Comparison of ENCODE assay signal across 8 mouse cellular contexts in the genomic region with DNA sequence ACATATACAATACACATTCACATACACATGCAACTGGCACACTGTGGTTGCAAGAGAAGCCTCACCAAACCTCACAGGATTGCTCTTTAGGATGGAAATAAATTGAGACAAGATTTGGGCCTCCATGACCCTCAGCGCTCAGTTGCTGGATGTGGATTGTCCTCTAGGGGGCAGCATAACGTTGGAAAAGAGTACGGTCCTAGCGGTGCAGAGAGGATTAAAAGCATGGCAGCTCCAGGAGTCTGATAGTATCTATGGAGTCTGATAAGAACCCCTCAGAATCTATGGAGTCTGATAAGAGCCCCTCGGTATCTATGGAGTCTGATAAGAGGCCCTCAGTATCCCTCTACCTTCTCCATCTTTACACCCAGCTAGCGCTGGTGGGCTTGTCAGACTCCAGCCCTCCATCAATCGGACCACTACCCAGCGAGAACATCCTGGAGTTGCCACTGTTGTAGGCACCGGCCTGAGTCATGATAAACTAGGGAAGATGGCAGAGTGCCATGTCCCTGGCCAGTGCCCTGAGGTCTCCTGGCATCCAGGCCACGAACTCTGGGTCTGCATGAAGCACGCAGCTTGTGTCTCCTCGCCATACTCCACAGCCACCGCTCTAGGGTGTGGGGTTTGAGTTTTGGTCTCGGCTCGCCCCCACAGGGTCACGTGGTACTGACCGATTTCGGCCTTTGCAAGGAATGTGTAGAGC. TPM values are rescaled to one million over a fixed set of nuclear protein-coding genes. Genes with fewer than 3 reads are reported as not detected.
DNase-seq lines count a peak whose midpoint lies in the region; ATAC-seq and TF ChIP-seq lines count a peak whose summit lies in the region.

No protein-coding gene starts in this region.

- H3K9me3 ChIP-seq in G1E (replicated peaks), result no peaks in the 10 kb centered on the region
- H3K9me3 ChIP-seq in heart, postnatal 0 days (replicated peaks; ENCODE audit: control insufficient read depth, low read length), result no peaks in the 10 kb centered on the region
- no peaks in the 10 kb centered on the region for H3K9me3 ChIP-seq in neural tube, embryonic 14.5 days (ENCODE audit: control insufficient read depth, low read length)

- H3K9ac ChIP-seq in heart, postnatal 0 days (replicated peaks; ENCODE audit: low read depth, low read length), result no peak overlapping the region
- no peak overlapping the region for H3K9ac ChIP-seq in neural tube, embryonic 14.5 days (replicated peaks; ENCODE audit: low read depth, low read length)

- TF ChIP-seq CTCF in G1E (IDR thresholded peaks at IDR 0.05; ENCODE audit: low read depth, low read length), result peak; percentile 85
- peak; percentile 67 for TF ChIP-seq CTCF in embryonic fibroblast, embryonic 13.5 days (IDR thresholded peaks at IDR 0.05; ENCODE audit: borderline replicate concordance, insufficient read depth, low read length)
- TF ChIP-seq CTCF in heart, postnatal 0 days (IDR thresholded peaks at IDR 0.05; ENCODE audit: low read depth), result peak; percentile 82
- TF ChIP-seq CTCF in lung, adult 2 months (IDR thresholded peaks at IDR 0.05; ENCODE audit: insufficient read depth, low read length), result peak; percentile 94

- peaks cover 18% of the 10 kb centered on the region for H3K27me3 ChIP-seq in G1E (ENCODE audit: insufficient read depth, low read length)
- H3K27me3 ChIP-seq in heart, postnatal 0 days (ENCODE audit: control insufficient read depth, insufficient read depth, low read length), result no peaks in the 10 kb centered on the region
- no peaks in the 10 kb centered on the region for H3K27me3 ChIP-seq in neural tube, embryonic 14.5 days (ENCODE audit: control insufficient read depth, insufficient read depth, low read length)

- ATAC-seq in G1E (ENCODE audit: extremely low read depth, insufficient number of reproducible peaks, low FRiP score, poor library complexity, severe bottlenecking), result 0 out of 2 replicates have a peak, but pooled peaks have one; percentile 57
- peak; percentile 73 for ATAC-seq in heart, postnatal 0 days (ENCODE audit: insufficient read depth, low read depth)
- peak; percentile 60 for ATAC-seq in neural tube, embryonic 14.5 days (ENCODE audit: low read depth)

- DNase-seq in G1E (ENCODE audit: low spot score), result peak; percentile 14
- DNase-seq in brain, adult 2 months (ENCODE audit: low read depth, low spot score), result peak; percentile 77
- peak; percentile 27 for DNase-seq in heart, postnatal 0 days (ENCODE audit: low spot score)
- DNase-seq in kidney, postnatal 36 days, result peak; percentile 57 to 78
- peak; percentile 62 for DNase-seq in lung, adult 2 months
- peak; percentile 65 for DNase-seq in thymus, postnatal 14 days

- peak overlapping the region; percentile 12 for H3K4me2 ChIP-seq in heart, postnatal 0 days (ENCODE audit: low read depth, low read length)
- peak overlapping the region; percentile 2; the same call in 1 of the 2 replicates for H3K4me2 ChIP-seq in neural tube, embryonic 14.5 days (ENCODE audit: low read depth, low read length)

- 28% methylated on average over 18 of the region's 18 CpGs for WGBS in heart, postnatal 0 days
- WGBS in lung, adult 2 months, result 22% methylated on average over 18 of the region's 18 CpGs
- 26% methylated on average over 18 of the region's 18 CpGs for WGBS in neural tube, embryonic 14.5 days

- peaks cover 6% of the 10 kb centered on the region for H3K4me1 ChIP-seq in G1E (ENCODE audit: insufficient read depth, low read depth, low read length)
- H3K4me1 ChIP-seq in embryonic fibroblast, embryonic 13.5 days (ENCODE audit: control insufficient read depth, insufficient read depth, low read length), result no peaks in the 10 kb centered on the region
- no peaks in the 10 kb centered on the region; the same call in 1 of the 2 replicates for H3K4me1 ChIP-seq in heart, postnatal 0 days (ENCODE audit: control insufficient read depth, insufficient read depth)
- peaks cover 3% of the 10 kb centered on the region; the same call in 1 of the 2 replicates for H3K4me1 ChIP-seq in lung, adult 2 months (ENCODE audit: control insufficient read depth, insufficient read depth, low read length)
- no peaks in the 10 kb centered on the region for H3K4me1 ChIP-seq in neural tube, embryonic 14.5 days (ENCODE audit: control insufficient read depth, insufficient read depth, low read length)

- H3K36me3 ChIP-seq in G1E (replicated peaks), result no peaks in the 10 kb centered on the region
- H3K36me3 ChIP-seq in heart, postnatal 0 days (replicated peaks; ENCODE audit: control insufficient read depth, insufficient read depth, low read length), result no peaks in the 10 kb centered on the region
- H3K36me3 ChIP-seq in neural tube, embryonic 14.5 days (ENCODE audit: control insufficient read depth, insufficient read depth, low read length), result no peaks in the 10 kb centered on the region

- no peak overlapping the region for H3K27ac ChIP-seq in embryonic fibroblast, embryonic 13.5 days (ENCODE audit: insufficient read depth, low read length)
- H3K27ac ChIP-seq in heart, postnatal 0 days (ENCODE audit: low read depth), result no peak overlapping the region
- no peak overlapping the region for H3K27ac ChIP-seq in neural tube, embryonic 14.5 days (ENCODE audit: low read depth, low read length)

- TF ChIP-seq EP300 in heart, postnatal 0 days (IDR thresholded peaks at IDR 0.05; ENCODE audit: low read depth), result no peak

- TF ChIP-seq POLR2A in embryonic fibroblast, embryonic 13.5 days (IDR thresholded peaks at IDR 0.05; ENCODE audit: low read depth, low read length), result no peak
- TF ChIP-seq POLR2A in lung, adult 2 months (IDR thresholded peaks at IDR 0.05; ENCODE audit: borderline replicate concordance, extremely low read depth, low read depth, low read length), result no peak

- no peak overlapping the region for H3K4me3 ChIP-seq in G1E (ENCODE audit: low read depth, low read length)
- H3K4me3 ChIP-seq in embryonic fibroblast, embryonic 13.5 days (ENCODE audit: insufficient read depth, low read length), result no peak overlapping the region
- no peak overlapping the region for H3K4me3 ChIP-seq in heart, postnatal 0 days (ENCODE audit: low read depth, low read length)
- no peak overlapping the region for H3K4me3 ChIP-seq in lung, adult 2 months (replicated peaks; ENCODE audit: extremely low read depth, low read depth, low read length)
- H3K4me3 ChIP-seq in neural tube, embryonic 14.5 days (ENCODE audit: low read depth, low read length), result no peak overlapping the region

RNA-seq across cellular contexts. Expression of a gene that starts 11.5 kb away (rescaled TPM):
- total RNA-seq in G1E (2014; fragmentation: Nextera tagmentation) (not detected in 2 replicates), G1E (2017) (0.41 TPM in 1 of 2 replicates, not detected in the other)
- polyA plus RNA-seq in G1E (2012), result not detected in 2 replicates
- polyA plus RNA-seq in embryonic fibroblast, embryonic 13.5 days (2011; ENCODE audit: insufficient read length, low read depth, missing spikeins), result not detected in 2 replicates
- total RNA-seq in heart, postnatal 0 days (2014; rRNA removed; ENCODE audit: low replicate concordance), result not detected in 2 replicates
- not detected in 2 replicates for polyA plus RNA-seq in heart, postnatal 0 days (2015; fragmentation: Nextera tagmentation; extraction: Ambion mirVana)
- 0.05 and 0.11 TPM in 2 replicates for polyA plus RNA-seq in lung, adult 2 months (2012; rRNA removed)
- polyA plus RNA-seq in neural tube, embryonic 14.5 days (2014; fragmentation: Nextera tagmentation; extraction: Ambion mirVana), result 0.15 TPM in 1 of 2 replicates, not detected in the other

RNA-seq across cellular contexts. Expression of a gene that starts 18.5 kb away (rescaled TPM):
- total RNA-seq in G1E (2014; fragmentation: Nextera tagmentation), result 40.9 and 43.8 TPM in 2 replicates
- 23.9 and 27.8 TPM in 2 replicates for total RNA-seq in G1E (2017)
- polyA plus RNA-seq in G1E (2012), result 4.6 and 6.4 TPM in 2 replicates
- polyA plus RNA-seq in embryonic fibroblast, embryonic 13.5 days (2011; ENCODE audit: insufficient read length, low read depth, missing spikeins), result 55.8 and 60.1 TPM in 2 replicates
- total RNA-seq in heart, postnatal 0 days (2014; rRNA removed; ENCODE audit: low replicate concordance), result 15.4 and 18.5 TPM in 2 replicates
- polyA plus RNA-seq in heart, postnatal 0 days (2015; fragmentation: Nextera tagmentation; extraction: Ambion mirVana), result 28.2 and 31.3 TPM in 2 replicates
- polyA plus RNA-seq in lung, adult 2 months (2012; rRNA removed), result 17.9 and 25.4 TPM in 2 replicates
- polyA plus RNA-seq in neural tube, embryonic 14.5 days (2014; fragmentation: Nextera tagmentation; extraction: Ambion mirVana), result 36.8 and 37.2 TPM in 2 replicates

RNA-seq across cellular contexts. Expression of a gene that starts 55.4 kb away (rescaled TPM):
- total RNA-seq in G1E (2014; fragmentation: Nextera tagmentation), result not detected in 2 replicates
- total RNA-seq in G1E (2017), result 0.23 TPM in 1 of 2 replicates, not detected in the other
- polyA plus RNA-seq in G1E (2012), result not detected in 2 replicates
- 0.23 and 0.51 TPM in 2 replicates for polyA plus RNA-seq in embryonic fibroblast, embryonic 13.5 days (2011; ENCODE audit: insufficient read length, low read depth, missing spikeins)
- not detected in 2 replicates for total RNA-seq in heart, postnatal 0 days (2014; rRNA removed; ENCODE audit: low replicate concordance)
- not detected in 2 replicates for polyA plus RNA-seq in heart, postnatal 0 days (2015; fragmentation: Nextera tagmentation; extraction: Ambion mirVana)
- polyA plus RNA-seq in lung, adult 2 months (2012; rRNA removed), result 0.30 TPM in 1 of 2 replicates, not detected in the other
- 3.2 and 4.0 TPM in 2 replicates for polyA plus RNA-seq in neural tube, embryonic 14.5 days (2014; fragmentation: Nextera tagmentation; extraction: Ambion mirVana)

RNA-seq across cellular contexts. Expression of a gene that starts 55.8 kb away (rescaled TPM):
- 46.5 and 55.2 TPM in 2 replicates for total RNA-seq in G1E (2014; fragmentation: Nextera tagmentation)
- total RNA-seq in G1E (2017), result 37.6 and 43.8 TPM in 2 replicates
- polyA plus RNA-seq in G1E (2012), result 105 and 122 TPM in 2 replicates
- 13.8 and 25.7 TPM in 2 replicates for polyA plus RNA-seq in embryonic fibroblast, embryonic 13.5 days (2011; ENCODE audit: insufficient read length, low read depth, missing spikeins)
- 2.8 and 4.3 TPM in 2 replicates for total RNA-seq in heart, postnatal 0 days (2014; rRNA removed; ENCODE audit: low replicate concordance)
- 3.4 and 3.8 TPM in 2 replicates for polyA plus RNA-seq in heart, postnatal 0 days (2015; fragmentation: Nextera tagmentation; extraction: Ambion mirVana)
- 1.5 and 1.8 TPM in 2 replicates for polyA plus RNA-seq in lung, adult 2 months (2012; rRNA removed)
- 1.7 and 1.9 TPM in 2 replicates for polyA plus RNA-seq in neural tube, embryonic 14.5 days (2014; fragmentation: Nextera tagmentation; extraction: Ambion mirVana)

Comparison
In these comparisons a context has a peak if more than half of its experiments do, and no peak if none do; other contexts are left out.
1. DNase-seq: peak in every context shown above with its lines; median percentile 77 in brain, adult 2 months; 68 in kidney, postnatal 36 days; 65 in thymus, postnatal 14 days; 62 in lung, adult 2 months; 27 in heart, postnatal 0 days; 14 in G1E.